8 mouse cellular contexts compared by ENCODE assay signal in genomic region chr11:59264593-59264992, GRCm38 (mm10). TPM values are rescaled to one million over a fixed set of nuclear protein-coding genes. Genes with fewer than 3 reads are reported as not detected.
DNase-seq lines count a peak whose midpoint lies in the region; ATAC-seq and TF ChIP-seq lines count a peak whose summit lies in the region.

No protein-coding gene starts in this region.

- TF ChIP-seq CTCF in hindbrain, postnatal 0 days (IDR thresholded peaks at IDR 0.05; ENCODE audit: low read depth): no peak
- TF ChIP-seq CTCF in midbrain, postnatal 0 days (IDR thresholded peaks at IDR 0.05): no peak

- no peak for DNase-seq in kidney, postnatal 10 days
- DNase-seq in embryo, embryonic 11 days: peak; percentile 51
- DNase-seq in hindbrain, postnatal 0 days (ENCODE audit: low spot score): peak; percentile 33
- peak; percentile 16 for DNase-seq in midbrain, postnatal 0 days (ENCODE audit: low spot score)
- no peak for DNase-seq in gastrocnemius, postnatal 14 days
- no peak for DNase-seq in right cerebral cortex, adult 18-20 months
- DNase-seq in cerebellum, adult 9-10 months: no peak

- H3K27ac ChIP-seq in kidney, embryonic 14.5 days (ENCODE audit: low read depth, low read length): no peak overlapping the region
- H3K27ac ChIP-seq in hindbrain, postnatal 0 days: 0 out of 2 replicates have a peak overlapping the region, but pooled peaks have one; percentile 36
- H3K27ac ChIP-seq in midbrain, postnatal 0 days (ENCODE audit: low read depth, low read length): no peak overlapping the region

- H3K27me3 ChIP-seq in kidney, embryonic 14.5 days (ENCODE audit: control insufficient read depth, insufficient read depth, low read length): peaks cover 35% of the 10 kb centered on the region
- no peaks in the 10 kb centered on the region for H3K27me3 ChIP-seq in hindbrain, postnatal 0 days (ENCODE audit: insufficient read depth, low read length)
- H3K27me3 ChIP-seq in midbrain, postnatal 0 days (ENCODE audit: insufficient read depth, low read length): peaks cover 20% of the 10 kb centered on the region; the same call in 1 of the 2 replicates

- WGBS in kidney, embryonic 14.5 days: 8% methylated on average over 8 of the region's 8 CpGs
- 2% methylated on average over 8 of the region's 8 CpGs for WGBS in hindbrain, postnatal 0 days
- 9% methylated on average over 8 of the region's 8 CpGs for WGBS in midbrain, postnatal 0 days

- H3K4me1 ChIP-seq in kidney, embryonic 14.5 days (ENCODE audit: control insufficient read depth, insufficient read depth, low read length): 0 out of 2 replicates have a peak, but pooled peaks cover 5% of the 10 kb centered on the region
- H3K4me1 ChIP-seq in hindbrain, postnatal 0 days (ENCODE audit: insufficient read depth, low read length): peaks cover 14% of the 10 kb centered on the region; the same call in 1 of the 2 replicates
- H3K4me1 ChIP-seq in midbrain, postnatal 0 days (ENCODE audit: insufficient read depth, low read length): 0 out of 2 replicates have a peak, but pooled peaks cover 3% of the 10 kb centered on the region

- no peak for ATAC-seq in kidney, embryonic 14.5 days (ENCODE audit: low FRiP score, low TSS enrichment)
- ATAC-seq in hindbrain, postnatal 0 days: peak; percentile 22
- no peak for ATAC-seq in midbrain, postnatal 0 days (ENCODE audit: low FRiP score)

- H3K36me3 ChIP-seq in kidney, embryonic 14.5 days (ENCODE audit: control insufficient read depth, insufficient read depth, low read length): no peaks in the 10 kb centered on the region
- H3K36me3 ChIP-seq in hindbrain, postnatal 0 days (ENCODE audit: insufficient read depth, low read length): no peaks in the 10 kb centered on the region
- no peaks in the 10 kb centered on the region for H3K36me3 ChIP-seq in midbrain, postnatal 0 days (ENCODE audit: insufficient read depth, low read length)

- H3K9ac ChIP-seq in kidney, embryonic 14.5 days (ENCODE audit: low read depth, low read length): peak overlapping the region; percentile 65; the same call in 1 of the 2 replicates
- peak overlapping the region; percentile 64 for H3K9ac ChIP-seq in hindbrain, postnatal 0 days (replicated peaks; ENCODE audit: low read length)
- peak overlapping the region; percentile 69 for H3K9ac ChIP-seq in midbrain, postnatal 0 days (replicated peaks; ENCODE audit: low read length, poor library complexity, severe bottlenecking)

- H3K4me3 ChIP-seq in kidney, embryonic 14.5 days (ENCODE audit: low read length): peak overlapping the region; percentile 53
- peak overlapping the region; percentile 46 for H3K4me3 ChIP-seq in hindbrain, postnatal 0 days (ENCODE audit: low read length)
- H3K4me3 ChIP-seq in midbrain, postnatal 0 days (ENCODE audit: low read depth, low read length): peak overlapping the region; percentile 50

- H3K4me2 ChIP-seq in kidney, embryonic 14.5 days (replicated peaks; ENCODE audit: low read depth, low read length): peak overlapping the region; percentile 91
- peak overlapping the region; percentile 74 for H3K4me2 ChIP-seq in hindbrain, postnatal 0 days (ENCODE audit: low read depth, low read length)
- peak overlapping the region; percentile 73 for H3K4me2 ChIP-seq in midbrain, postnatal 0 days (ENCODE audit: low read depth, low read length, poor library complexity, severe bottlenecking)

- intact Hi-C loops in gastrocnemius, postnatal 14 days (cut with DNase I; ENCODE audit: low total_unique reads): no loop called here

- H3K9me3 ChIP-seq in kidney, embryonic 14.5 days (ENCODE audit: control insufficient read depth, low read length): peaks cover 5% of the 10 kb centered on the region; the same call in 1 of the 2 replicates
- H3K9me3 ChIP-seq in hindbrain, postnatal 0 days (ENCODE audit: low read length): no peaks in the 10 kb centered on the region
- no peaks in the 10 kb centered on the region for H3K9me3 ChIP-seq in midbrain, postnatal 0 days (ENCODE audit: low read length)

RNA-seq across cellular contexts. Expression of gene Wnt3a, which starts 26.0 kb away (rescaled TPM):
- not detected in 2 replicates for polyA plus RNA-seq in kidney, embryonic 14.5 days (2014; fragmentation: Nextera tagmentation; extraction: Ambion mirVana)
- total RNA-seq in hindbrain, postnatal 0 days (2014; rRNA removed): 0.61 and 0.68 TPM in 2 replicates
- polyA plus RNA-seq in hindbrain, postnatal 0 days (2015; fragmentation: Nextera tagmentation; extraction: Ambion mirVana): 0.31 and 0.44 TPM in 2 replicates
- 0.16 TPM in 1 of 2 replicates, not detected in the other for total RNA-seq in midbrain, postnatal 0 days (2014; rRNA removed)
- polyA plus RNA-seq in midbrain, postnatal 0 days (2015; fragmentation: Nextera tagmentation; extraction: Ambion mirVana): 0.10 TPM in 1 of 2 replicates, not detected in the other
- not detected for total RNA-seq in gastrocnemius, postnatal 14 days (2021)

RNA-seq across cellular contexts. Expression of gene Arf1, which starts 36.5 kb away (rescaled TPM):
- polyA plus RNA-seq in kidney, embryonic 14.5 days (2014; fragmentation: Nextera tagmentation; extraction: Ambion mirVana): 544 and 644 TPM in 2 replicates
- total RNA-seq in hindbrain, postnatal 0 days (2014; rRNA removed): 352 and 363 TPM in 2 replicates
- 609 and 632 TPM in 2 replicates for polyA plus RNA-seq in hindbrain, postnatal 0 days (2015; fragmentation: Nextera tagmentation; extraction: Ambion mirVana)
- total RNA-seq in midbrain, postnatal 0 days (2014; rRNA removed): 372 and 409 TPM in 2 replicates
- polyA plus RNA-seq in midbrain, postnatal 0 days (2015; fragmentation: Nextera tagmentation; extraction: Ambion mirVana): 626 and 656 TPM in 2 replicates
- total RNA-seq in gastrocnemius, postnatal 14 days (2021): 100 to 1,000 TPM; 195 to 207 TPM

RNA-seq across cellular contexts. Expression of gene Wnt9a, which starts 42.1 kb away (rescaled TPM):
- polyA plus RNA-seq in kidney, embryonic 14.5 days (2014; fragmentation: Nextera tagmentation; extraction: Ambion mirVana): 0.64 and 0.85 TPM in 2 replicates
- total RNA-seq in hindbrain, postnatal 0 days (2014; rRNA removed): 2.8 and 4.5 TPM in 2 replicates
- 2.1 and 2.3 TPM in 2 replicates for polyA plus RNA-seq in hindbrain, postnatal 0 days (2015; fragmentation: Nextera tagmentation; extraction: Ambion mirVana)
- 4.2 and 5.6 TPM in 2 replicates for total RNA-seq in midbrain, postnatal 0 days (2014; rRNA removed)
- 2.3 and 2.9 TPM in 2 replicates for polyA plus RNA-seq in midbrain, postnatal 0 days (2015; fragmentation: Nextera tagmentation; extraction: Ambion mirVana)
- total RNA-seq in gastrocnemius, postnatal 14 days (2021): 1 to 10 TPM; 8.8 to 9.8 TPM

RNA-seq across cellular contexts. Expression of gene 2310033P09Rik, which starts 56.5 kb away (rescaled TPM):
- polyA plus RNA-seq in kidney, embryonic 14.5 days (2014; fragmentation: Nextera tagmentation; extraction: Ambion mirVana): 36.9 and 41.8 TPM in 2 replicates
- total RNA-seq in hindbrain, postnatal 0 days (2014; rRNA removed): 4.3 and 4.7 TPM in 2 replicates
- polyA plus RNA-seq in hindbrain, postnatal 0 days (2015; fragmentation: Nextera tagmentation; extraction: Ambion mirVana): 24.8 and 29.2 TPM in 2 replicates
- total RNA-seq in midbrain, postnatal 0 days (2014; rRNA removed): 7.0 and 7.3 TPM in 2 replicates
- 25.5 and 28.3 TPM in 2 replicates for polyA plus RNA-seq in midbrain, postnatal 0 days (2015; fragmentation: Nextera tagmentation; extraction: Ambion mirVana)
- 1 to 10 TPM; 4.1 to 4.6 TPM for total RNA-seq in gastrocnemius, postnatal 14 days (2021)

Comparison
In these comparisons a context has a peak if more than half of its experiments do, and no peak if none do; other contexts are left out.
1. DNase-seq: peak in embryo, embryonic 11 days (single experiment), hindbrain, postnatal 0 days (single experiment) and midbrain, postnatal 0 days (single experiment); none in kidney, postnatal 10 days (single experiment), gastrocnemius, postnatal 14 days (single experiment), right cerebral cortex, adult 18-20 months (single experiment) and cerebellum, adult 9-10 months (single experiment).
2. Peak in every context shown above with its lines, with median percentiles within 50 percentile points of each other: H3K4me2 ChIP-seq, H3K4me3 ChIP-seq and H3K9ac ChIP-seq.